Mouse (Mus musculus) heart, adult 18-20 months (tissue): ENCODE measurements at regions not wholly inside any gene's neighbourhood (a gene's known extent, or its start where the extent isn't known, plus 50 kb on each side); places are given as distances from the start of the nearest gene placed in this dataset.

Source experiments
- DNase-seq, 2 experiments: peaks; one replicate each; pipeline ENCODE4 v3.0.0; 2021 to 2022; ENCODE audit warnings: mixed read lengths in 1 of 2

- DNase-seq, result peak; percentile 30 to 39
Observed at GRCm38 (mm10) chr3:104295015-104295719, 75.0 kb upstream of the Magi3 start.

GRCm38 (mm10) chr3:104293869-104294268 lies 73.7 kb upstream of the Magi3 start:
- DNase-seq, result no peak

GRCm38 (mm10) chr3:104288970-104289680 lies 69.0 kb upstream of the Magi3 start:
- no peak for DNase-seq

GRCm38 (mm10) chr3:104287900-104288299 lies 67.7 kb upstream of the Magi3 start:
- DNase-seq, result no peak

- no peak for DNase-seq
Observed at GRCm38 (mm10) chr3:104284961-104285360, 64.8 kb upstream of the Magi3 start.

- no peak for DNase-seq
Observed at GRCm38 (mm10) chr3:104283855-104284254, 63.7 kb upstream of the Magi3 start.

GRCm38 (mm10) chr3:104279505-104279904 lies 59.3 kb upstream of the Magi3 start:
- peak in 1 of 2 experiments; percentile 22 for DNase-seq

- DNase-seq, result no peak
Observed at GRCm38 (mm10) chr3:104274718-104275302, 54.6 kb upstream of the Magi3 start.

GRCm38 (mm10) chr3:104274084-104274483 lies 53.9 kb upstream of the Magi3 start:
- DNase-seq, result no peak
